Mouse (Mus musculus) ES-E14 (cell line): ENCODE results near the gene Zfp408.

Experiments
- HCFC1 ChIP-seq: IDR thresholded peaks from 2 replicates; pipeline ENCODE4 v1.6.1; 2012; ENCODE audit warnings: low read length, inconsistent platforms, borderline replicate concordance; ENCODE audit not compliant: insufficient read depth
- ZC3H11A ChIP-seq: IDR thresholded peaks from 2 replicates; pipeline ENCODE4 v1.6.1; 2012; ENCODE audit warnings: low read depth, mild to moderate bottlenecking, inconsistent platforms, low read length, borderline replicate concordance

- TF ChIP-seq ZC3H11A (no peak), HCFC1 (no peak)
Observed at GRCm38 (mm10) chr2:91669326-91669725, 19.7 kb upstream of the Zfp408 start.
